Mouse (Mus musculus) hematopoietic multipotent progenitor cell, adult 10-12 weeks (in vitro differentiated cells): ENCODE measurements around the gene Olfr721-ps1. TPM values are rescaled to one million over a fixed set of nuclear protein-coding genes. Genes with fewer than 3 reads are reported as not detected.

Source experiments
- polyA plus RNA-seq: library from polyadenylated mRNA; stranded (reverse); fragments of >175 nt; gene quantifications from 2 replicates; pipeline ENCODE4 v1.2.3, GENCODE M21; 2012; ENCODE audit warnings: low replicate concordance

Olfr721-ps1 gene
- polyA plus RNA-seq: not detected in 2 replicates

GRCm38 (mm10) chr14:14400998-14401397 is at the start of gene Olfr721-ps1:
Gene Olfr721-ps1, plus strand, starts transcription at chr14:14401298.

Other genes with a start within 250 kb of the Olfr721-ps1 start
- not detected in 2 replicates for gene Olfr720, start 214.5 kb upstream of the Olfr721-ps1 start, polyA plus RNA-seq
- gene Olfr31, start 78.5 kb upstream of the Olfr721-ps1 start, polyA plus RNA-seq: not detected in 2 replicates
- gene Il3ra, start 55.0 kb upstream of the Olfr721-ps1 start, polyA plus RNA-seq: 43.2 and 87.0 TPM in 2 replicates